Mouse (Mus musculus) brain, embryonic 18.5 days (tissue): ENCODE measurements around the gene Qrich1.

Source experiments
- DNase-seq: peaks from one replicate; pipeline ENCODE4 v3.0.0-alpha.2; 2012; ENCODE audit warnings: low read depth, low spot score

Gene Qrich1

DNA sequence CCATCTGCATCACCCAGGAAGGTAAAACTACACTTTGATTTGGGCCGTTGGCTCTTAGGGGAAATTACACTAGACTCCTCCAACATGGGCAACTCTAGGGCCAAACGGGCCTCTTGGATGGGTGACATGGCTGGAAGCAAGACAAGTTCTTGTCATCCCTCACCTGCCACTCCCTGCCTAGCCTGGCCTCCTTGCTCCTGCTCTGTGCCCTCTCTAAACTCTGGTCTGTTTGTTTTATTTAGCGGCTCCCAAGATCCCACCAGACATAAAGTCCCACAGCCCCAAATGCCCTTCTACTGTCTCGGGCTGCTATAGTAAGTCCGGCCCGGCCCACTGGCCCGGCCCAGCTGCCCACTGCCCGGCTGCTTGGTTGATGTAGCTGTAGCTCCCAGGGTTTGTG is 47.1 kb downstream of the Qrich1 start:
- DNase-seq = no peak

DNA sequence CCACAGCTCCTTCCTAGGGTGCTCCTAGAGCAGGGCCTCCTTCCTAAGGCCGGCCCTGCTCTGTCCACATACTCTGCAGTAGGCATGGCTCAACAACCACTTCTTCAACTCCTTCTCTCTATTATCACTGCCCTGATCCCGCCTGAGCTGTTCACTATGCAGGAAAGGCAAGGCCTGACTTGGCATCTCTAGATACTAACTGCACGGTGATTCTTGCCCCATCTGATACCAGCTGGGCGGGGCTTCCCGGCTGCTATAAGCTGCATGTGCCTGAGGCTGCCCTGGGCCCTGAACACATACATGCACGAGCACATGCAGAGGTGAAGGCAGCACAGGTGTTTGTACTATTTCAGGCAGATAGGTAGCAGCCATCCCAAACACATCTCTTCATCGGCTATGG is 47.5 kb downstream of the Qrich1 start:
- no peak for DNase-seq

- no peak for DNase-seq
Measured at GRCm38 (mm10) chr9:108565881-108566814, 49.5 kb downstream of the Qrich1 start.

- peak; percentile 91 for DNase-seq
Measured at GRCm38 (mm10) chr9:108566815-108567776, 50.5 kb downstream of the Qrich1 start, which contains the start of gene Ndufaf3. TSS of gene Ndufaf3 (minus strand) at chr9:108567434.

DNA sequence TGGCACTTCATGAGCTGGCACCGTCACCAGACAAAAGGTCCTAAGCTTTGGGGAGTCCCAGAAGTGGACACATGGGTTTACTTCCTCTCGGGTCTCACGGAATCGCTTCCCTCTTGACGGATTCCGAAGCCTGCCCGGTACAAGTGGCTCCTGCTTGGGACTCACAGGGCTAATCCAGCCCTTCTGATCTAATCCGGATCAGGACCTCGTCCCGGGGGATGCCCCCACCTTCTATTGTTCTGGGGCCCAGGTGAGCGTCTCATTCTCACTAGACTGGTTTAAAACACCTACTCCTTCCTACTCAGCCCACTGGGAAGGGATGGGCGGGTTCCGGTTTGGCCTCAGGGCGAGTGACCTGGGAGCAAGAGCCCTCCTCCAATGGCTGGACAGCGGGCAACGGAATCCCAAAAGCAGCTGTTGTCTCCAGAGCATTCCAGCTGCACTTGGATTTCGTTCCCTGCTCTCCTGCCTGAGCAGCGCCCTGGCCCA is 51.4 kb downstream of the Qrich1 start:
- DNase-seq = no peak

GRCm38 (mm10) chr9:108568511-108568921 is 51.9 kb downstream of the Qrich1 start:
- no peak for DNase-seq

- DNase-seq = peak; percentile 80
Measured at GRCm38 (mm10) chr9:108569381-108570206, 53.0 kb downstream of the Qrich1 start, which contains the start of gene Dalrd3. TSS of gene Dalrd3 (plus strand) at chr9:108569886.

GRCm38 (mm10) chr9:108570207-108570896 is 53.7 kb downstream of the Qrich1 start:
- no peak for DNase-seq

DNA sequence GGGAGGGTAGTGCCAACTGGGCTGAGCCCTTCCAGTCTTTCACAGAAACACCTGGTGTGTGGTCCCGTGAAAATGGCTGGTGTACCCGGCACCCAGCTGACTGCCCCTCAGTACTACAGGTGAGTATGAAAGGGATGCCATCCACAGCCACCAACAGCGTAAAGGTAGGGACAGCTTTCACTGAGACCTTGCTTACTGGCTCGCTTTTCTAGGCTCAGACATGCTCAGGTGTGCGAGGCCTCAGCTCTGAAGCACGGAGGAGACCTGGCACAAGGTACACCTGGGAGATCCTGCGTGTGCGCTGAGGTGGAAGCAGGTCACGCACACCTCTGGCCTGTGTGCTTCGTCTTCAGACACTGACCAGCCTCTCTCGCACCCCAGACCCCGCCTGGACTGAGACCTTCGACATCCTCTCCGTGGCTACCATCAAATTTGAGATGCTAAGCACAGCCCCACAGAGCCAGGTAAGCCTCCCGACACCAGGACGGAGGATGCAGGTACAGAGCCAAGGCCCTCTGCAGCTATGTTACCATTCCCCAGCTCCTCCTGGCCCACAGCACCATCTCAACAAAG is 54.9 kb downstream of the Qrich1 start:
- no peak for DNase-seq

DNA sequence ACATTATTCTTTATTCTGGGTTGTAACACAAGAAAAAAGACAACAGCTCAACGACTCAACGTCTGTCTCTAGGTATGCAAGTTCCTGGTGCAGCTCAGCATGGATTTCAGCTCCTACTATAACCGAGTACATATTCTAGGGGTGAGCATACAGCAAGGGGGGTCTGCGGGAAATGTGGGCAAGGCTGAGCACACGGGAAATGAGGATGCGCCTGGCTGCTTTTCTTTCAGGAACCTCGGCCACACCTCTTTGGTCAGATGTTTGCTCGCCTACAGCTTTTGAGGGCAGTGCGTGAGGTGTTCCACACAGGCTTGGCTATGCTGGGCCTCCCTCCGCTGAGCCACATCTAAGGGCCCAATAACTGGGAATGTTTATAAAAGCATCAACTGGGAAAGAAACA is 55.7 kb downstream of the Qrich1 start:
- no peak for DNase-seq

- no peak for DNase-seq
Measured at GRCm38 (mm10) chr9:108573774-108574690, 57.4 kb downstream of the Qrich1 start.

DNA sequence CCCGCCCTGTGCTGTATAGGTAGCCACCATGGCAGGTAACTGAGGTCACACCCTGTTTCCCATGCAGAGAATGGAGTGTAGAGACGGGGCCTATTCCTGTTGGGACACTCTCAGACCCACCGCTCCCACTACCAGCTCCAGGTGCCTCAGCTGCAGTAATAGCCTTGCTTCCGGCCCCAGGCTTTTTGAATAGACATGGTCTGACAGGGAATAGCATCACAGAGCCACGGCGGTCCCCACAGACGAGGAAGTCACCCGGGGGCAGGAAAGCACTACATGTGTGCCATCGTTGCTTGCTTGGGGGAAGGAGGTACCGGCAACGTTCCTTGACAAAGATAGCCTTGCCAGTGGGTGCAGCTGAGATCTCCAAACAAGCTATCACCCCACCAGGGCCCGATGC is 58.3 kb downstream of the Qrich1 start:
- no peak for DNase-seq

DNA sequence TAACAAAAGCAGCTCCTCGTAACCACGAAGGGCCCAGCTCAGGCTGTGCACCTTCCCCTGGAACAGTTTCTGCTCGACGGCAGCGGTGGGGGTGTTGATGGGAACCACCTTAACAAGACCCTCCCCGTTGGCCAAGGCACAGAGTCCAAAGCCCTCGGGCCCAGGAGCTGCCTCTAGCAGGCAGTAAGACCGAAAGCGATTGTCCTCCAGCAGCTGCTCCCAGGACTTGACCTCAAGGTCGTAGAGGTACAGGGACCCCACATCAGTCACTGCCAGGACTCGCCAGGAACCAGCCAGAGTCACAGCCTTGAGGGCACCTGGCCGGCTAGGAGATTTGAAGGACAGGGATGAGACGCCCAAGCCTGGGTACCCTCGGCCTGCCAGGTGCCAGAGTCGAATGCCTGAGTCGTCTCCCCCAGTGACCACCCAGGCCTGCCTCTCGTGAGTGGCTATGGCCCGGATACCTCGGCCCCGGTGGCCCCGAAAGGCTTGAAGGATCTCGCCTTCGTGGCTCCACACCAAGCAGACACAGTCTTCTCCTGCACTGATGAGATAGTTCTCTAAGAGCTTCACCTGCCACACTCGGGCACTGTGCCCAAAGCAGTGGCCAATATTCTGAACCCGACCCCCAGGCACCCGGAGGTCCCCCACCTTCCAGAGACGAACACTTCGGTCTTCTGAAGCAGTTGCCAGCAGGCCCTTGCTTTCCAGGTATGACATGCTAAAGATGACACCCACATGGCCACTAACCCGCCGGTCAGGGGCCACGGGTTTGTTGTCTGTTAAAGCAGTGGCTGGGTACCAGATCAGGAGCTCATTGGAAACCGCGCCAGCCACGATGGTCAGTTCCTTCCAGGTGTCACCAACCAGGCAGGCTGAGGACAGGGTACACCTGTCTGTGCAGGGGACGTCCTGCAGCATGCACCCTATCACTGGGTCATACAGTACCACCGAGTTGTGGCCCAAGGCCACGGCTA is 59.0 kb downstream of the Qrich1 start:
- no peak for DNase-seq

DNA sequence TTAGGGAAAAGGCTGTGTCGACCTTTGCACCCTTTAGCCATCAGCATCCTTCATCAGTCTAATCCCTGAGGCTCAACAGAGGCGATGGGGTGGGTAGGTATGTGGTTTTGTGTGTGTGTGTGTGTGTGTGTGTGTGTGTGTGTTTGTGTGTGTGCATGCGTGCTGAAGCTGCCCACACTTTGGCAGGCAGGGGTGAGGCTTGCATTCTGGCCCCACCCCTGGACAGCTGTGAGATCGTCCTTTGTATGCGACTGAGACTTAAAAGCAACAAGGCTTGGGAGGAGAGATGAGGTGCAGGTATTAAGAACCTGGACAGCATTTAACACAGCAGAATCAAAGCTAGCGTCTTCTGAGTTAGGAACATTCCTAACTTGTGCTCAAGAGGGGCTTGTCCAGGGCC is 60.4 kb downstream of the Qrich1 start:
- DNase-seq = no peak

- no peak for DNase-seq
Measured at GRCm38 (mm10) chr9:108577934-108578544, 61.4 kb downstream of the Qrich1 start.

GRCm38 (mm10) chr9:108578545-108579343 is 62.1 kb downstream of the Qrich1 start, which contains the start of gene Wdr6:
TSS of gene Wdr6 (minus strand) at chr9:108578739.
- DNase-seq = peak; percentile 93

DNA sequence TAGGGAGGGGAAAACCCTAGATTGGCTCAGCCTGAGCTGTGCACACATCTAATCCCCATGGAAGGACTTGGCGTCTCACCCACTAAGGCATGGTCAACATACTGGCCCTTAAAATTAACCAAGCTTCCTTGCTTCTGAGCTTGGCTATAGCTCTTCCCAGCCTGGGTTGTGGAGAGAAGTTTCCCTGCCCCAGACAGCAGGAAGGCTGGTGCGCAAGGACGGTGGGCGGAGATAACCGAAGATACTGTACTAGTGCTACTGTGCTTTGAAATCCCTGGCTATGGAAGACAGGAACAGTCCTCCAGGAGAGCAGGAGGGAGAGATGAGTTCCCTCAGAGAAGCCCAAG is 62.7 kb downstream of the Qrich1 start:
- DNase-seq = no peak
